Mouse (Mus musculus) heart, embryonic 14.5 days (tissue): ENCODE data around the gene Clstn1. TPM values are rescaled to one million over a fixed set of nuclear protein-coding genes. Genes with fewer than 3 reads are reported as not detected.
A peak's percentile ranks its signal among the peaks of the same experiment; 100 is the strongest.

Experiments used
- ATAC-seq: fragments of 200-750 bp; cut with Nextera tagmentation; 2 replicates; pipeline ENCODE4 v1.8.0; 2017; ENCODE audit warnings: low read depth, moderate TSS enrichment; ENCODE audit not compliant: insufficient number of reproducible peaks, insufficient read depth, low FRiP score
- H3K27ac ChIP-seq, 2 experiments: fragments of 200-500 bp in 1 of 2; fragments of 300-500 bp in 1 of 2; sonication (generic) in 1 of 2; replicated peaks in 1 of 2; 2 replicates each; pipeline ENCODE4 v1.5.1; 2012 to 2014; ENCODE audit warnings: low read depth in 2 of 2, low read length in 2 of 2, control low read depth in 1 of 2, mild to moderate bottlenecking in 1 of 2, mixed read lengths in 1 of 2; ENCODE audit not compliant: control insufficient read depth in 1 of 2, insufficient read depth in 1 of 2
- H3K27me3 ChIP-seq: fragments of 300-500 bp; sonication (generic); 2 replicates; pipeline ENCODE4 v1.6.1; 2014; ENCODE audit warnings: mild to moderate bottlenecking, low read length, control low read depth; ENCODE audit not compliant: control insufficient read depth, insufficient read depth
- H3K36me3 ChIP-seq: fragments of 300-500 bp; sonication (generic); 2 replicates; pipeline ENCODE4 v1.6.1; 2014; ENCODE audit warnings: mild to moderate bottlenecking, control low read depth, low read length, mixed read lengths; ENCODE audit not compliant: control insufficient read depth, insufficient read depth
- H3K4me1 ChIP-seq, 2 experiments: fragments of 200-500 bp in 1 of 2; fragments of 300-500 bp in 1 of 2; sonication (generic) in 1 of 2; 2 replicates each; pipeline ENCODE4 v1.6.1; 2012 to 2014; ENCODE audit warnings: low read length in 2 of 2, control low read depth in 1 of 2, mixed read lengths in 1 of 2; ENCODE audit not compliant: control insufficient read depth in 2 of 2, insufficient read depth in 2 of 2
- H3K4me2 ChIP-seq: fragments of 300-500 bp; sonication (generic); 2 replicates; pipeline ENCODE4 v1.6.1; 2014; ENCODE audit warnings: mild to moderate bottlenecking, low read length
- H3K4me3 ChIP-seq, 2 experiments: fragments of 200-500 bp in 1 of 2; fragments of 300-500 bp in 1 of 2; sonication (generic) in 1 of 2; 2 replicates each; pipeline ENCODE4 v1.5.1; 2012 to 2014; ENCODE audit warnings: low read length in 2 of 2, mild to moderate bottlenecking in 2 of 2, control low read depth in 1 of 2, low read depth in 1 of 2, moderate library complexity in 1 of 2; ENCODE audit not compliant: control insufficient read depth in 1 of 2, insufficient read depth in 1 of 2
- H3K9ac ChIP-seq: fragments of 300-500 bp; sonication (generic); 2 replicates; pipeline ENCODE4 v1.6.1; 2014; ENCODE audit warnings: mild to moderate bottlenecking, low read length
- H3K9me3 ChIP-seq: fragments of 300-500 bp; sonication (generic); 2 replicates; pipeline ENCODE4 v1.6.1; 2016; ENCODE audit warnings: low read length, control low read depth; ENCODE audit not compliant: control insufficient read depth
- WGBS: fragments of 180-500 bp; shearing (Covaris S2); extraction: QIAGEN DNeasy Blood & Tissue Kit; methylation state at CpG from one replicate; pipeline ENCODE4 v1.1.7; 2014; 5-methylcytosine and 5-hydroxymethylcytosine counted together
- polyA plus RNA-seq: library from polyadenylated mRNA; unstranded; fragments of >200 nt; fragmentation: Nextera tagmentation; extraction: Ambion mirVana; gene quantifications from 2 replicates; pipeline ENCODE4 v1.2.1, GENCODE M21; 2014

The Clstn1 gene
- polyA plus RNA-seq, 1 experiment from 2014 or later, result 18.5 TPM

GRCm38 (mm10) chr4:149650493-149651193 lies 64.4 kb downstream of the Clstn1 start:
- H3K27ac ChIP-seq, result no peak overlapping the region
- 65% methylated on average over 24 of the region's 24 CpGs for WGBS

GRCm38 (mm10) chr4:149654232-149654631 lies 68.0 kb downstream of the Clstn1 start:
- no peak overlapping the region for H3K9ac ChIP-seq
- no peak for ATAC-seq
- no peaks in the 10 kb centered on the region for H3K9me3 ChIP-seq
- H3K27ac ChIP-seq, result no peak overlapping the region
- H3K4me2 ChIP-seq, result no peak overlapping the region
- WGBS, result 84% methylated on average over 4 of the region's 4 CpGs
- no peaks in the 10 kb centered on the region for H3K27me3 ChIP-seq
- no peaks in the 10 kb centered on the region; a peak in 1 of 4 replicates for H3K4me1 ChIP-seq
- H3K36me3 ChIP-seq, result peaks cover 9% of the 10 kb centered on the region; the same call in 1 of the 2 replicates
- H3K4me3 ChIP-seq, result no peak overlapping the region

More at GRCm38 (mm10) chr4:149650493-149651193, 64.4 kb downstream of the Clstn1 start:
- no peaks in the 10 kb centered on the region for H3K9me3 ChIP-seq
- H3K27me3 ChIP-seq, result no peaks in the 10 kb centered on the region
- H3K36me3 ChIP-seq, result peaks cover 39% of the 10 kb centered on the region
- no peak overlapping the region for H3K9ac ChIP-seq
- no peak for ATAC-seq
- H3K4me3 ChIP-seq, result no peak overlapping the region
- H3K4me1 ChIP-seq, result no peaks in the 10 kb centered on the region
- no peak overlapping the region for H3K4me2 ChIP-seq

- 72% methylated on average over 11 of the region's 11 CpGs for WGBS
- H3K4me3 ChIP-seq, result no peak overlapping the region
- H3K9me3 ChIP-seq, result no peaks in the 10 kb centered on the region
- H3K36me3 ChIP-seq, result 0 out of 2 replicates have a peak, but pooled peaks cover 4% of the 10 kb centered on the region
- no peak overlapping the region for H3K4me2 ChIP-seq
- H3K27me3 ChIP-seq, result no peaks in the 10 kb centered on the region
- H3K27ac ChIP-seq, result no peak overlapping the region
- no peak overlapping the region for H3K9ac ChIP-seq
- ATAC-seq, result no peak
- H3K4me1 ChIP-seq, result peaks cover 2 to 4% of the 10 kb centered on the region in 2 experiments; a peak in 3 of 4 replicates
Observed at GRCm38 (mm10) chr4:149657858-149658416, 71.7 kb downstream of the Clstn1 start.

- no peaks in the 10 kb centered on the region for H3K27me3 ChIP-seq
- no peak overlapping the region for H3K9ac ChIP-seq
- peaks cover 4 to 5% of the 10 kb centered on the region in 2 experiments; a peak in 3 of 4 replicates for H3K4me1 ChIP-seq
- no peak for ATAC-seq
- H3K4me3 ChIP-seq, result peak overlapping the region in 1 of 2 experiments; percentile 9; a peak in 1 of 4 replicates
- WGBS, result 57% methylated on average over 25 of the region's 25 CpGs
- H3K36me3 ChIP-seq, result no peaks in the 10 kb centered on the region
- peak overlapping the region; percentile 39 for H3K4me2 ChIP-seq
- no peaks in the 10 kb centered on the region for H3K9me3 ChIP-seq
- H3K27ac ChIP-seq, result no peak overlapping the region
Observed at GRCm38 (mm10) chr4:149659495-149660116, 73.3 kb downstream of the Clstn1 start.

GRCm38 (mm10) chr4:149660598-149660997 lies 74.3 kb downstream of the Clstn1 start:
- ATAC-seq, result no peak
- Histone ChIP-seq H3K9me3 (no peaks in the 10 kb centered on the region), H3K9ac (no peak overlapping the region), H3K4me2 (no peak overlapping the region), H3K27ac (no peak overlapping the region), H3K4me1 (peaks cover 4 to 5% of the 10 kb centered on the region in 2 experiments; a peak in 3 of 4 replicates), H3K27me3 (no peaks in the 10 kb centered on the region), H3K4me3 (no peak overlapping the region), H3K36me3 (no peaks in the 10 kb centered on the region)
- WGBS, result 81% methylated on average over 7 of the region's 7 CpGs

GRCm38 (mm10) chr4:149661967-149662589 lies 75.8 kb downstream of the Clstn1 start:
- WGBS, result 90% methylated on average over 14 of the region's 14 CpGs
- H3K36me3 ChIP-seq, result no peaks in the 10 kb centered on the region
- no peak overlapping the region for H3K9ac ChIP-seq
- H3K27ac ChIP-seq, result no peak overlapping the region
- no peak overlapping the region for H3K4me2 ChIP-seq
- no peaks in the 10 kb centered on the region for H3K27me3 ChIP-seq
- H3K4me1 ChIP-seq, result peaks cover 4 to 5% of the 10 kb centered on the region in 2 experiments; a peak in 3 of 4 replicates
- ATAC-seq, result no peak
- no peak overlapping the region for H3K4me3 ChIP-seq
- H3K9me3 ChIP-seq, result no peaks in the 10 kb centered on the region

- no peak overlapping the region for H3K4me2 ChIP-seq
- H3K4me1 ChIP-seq, result peaks cover 4 to 5% of the 10 kb centered on the region in 2 experiments; a peak in 3 of 4 replicates
- no peak overlapping the region for H3K9ac ChIP-seq
- H3K36me3 ChIP-seq, result no peaks in the 10 kb centered on the region
- no peak overlapping the region for H3K27ac ChIP-seq
- no peaks in the 10 kb centered on the region for H3K9me3 ChIP-seq
- H3K4me3 ChIP-seq, result no peak overlapping the region
- 64% methylated on average over 7 of the region's 7 CpGs for WGBS
- H3K27me3 ChIP-seq, result no peaks in the 10 kb centered on the region
- no peak for ATAC-seq
Observed at GRCm38 (mm10) chr4:149663849-149664503, 77.7 kb downstream of the Clstn1 start.
